Mouse (Mus musculus): ENCODE results near the gene AI481877. TPM values are rescaled to one million over a fixed set of nuclear protein-coding genes. Genes with fewer than 3 reads are reported as not detected.

Gene AI481877
- polyA plus RNA-seq, 1 experiment: not detected

DNA sequence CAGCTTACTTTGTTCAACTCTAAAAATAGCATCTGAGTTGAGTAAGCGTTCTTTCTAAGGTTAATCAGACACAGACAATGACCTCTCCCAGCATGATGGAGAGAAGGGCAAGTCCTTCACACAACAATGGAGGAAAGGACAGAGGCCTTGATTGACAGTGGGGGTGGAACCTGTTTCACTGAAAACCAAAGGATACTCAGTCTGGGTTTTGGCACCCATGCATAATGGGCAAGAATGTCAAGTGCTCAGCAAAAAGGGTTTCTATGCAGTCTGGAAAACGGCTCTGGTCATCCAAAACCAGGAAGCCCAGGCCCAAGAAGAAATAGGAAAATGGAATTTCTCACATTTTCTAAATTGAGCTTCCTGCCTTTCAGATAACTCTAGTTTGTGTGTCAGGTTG is 33.8 kb upstream of the AI481877 start:
- TF ChIP-seq POLR2A (IDR thresholded peaks at IDR 0.05; ENCODE audit: extremely low read depth, insufficient read depth, low read length) (no peak), CTCF (IDR thresholded peaks at IDR 0.05; ENCODE audit: extremely low read depth, insufficient read depth, low read length) (no peak)
- Histone ChIP-seq H3K4me3 (ENCODE audit: insufficient read depth, low read length) (no peak overlapping the region), H3K4me1 (ENCODE audit: control insufficient read depth, insufficient read depth, low read length) (no peaks in the 10 kb centered on the region), H3K27ac (ENCODE audit: insufficient read depth, low read length) (no peak overlapping the region)

GRCm38 (mm10) chr4:59169981-59170380 is 31.2 kb upstream of the AI481877 start:
- Histone ChIP-seq H3K4me3 (ENCODE audit: insufficient read depth, low read length) (no peak overlapping the region), H3K27ac (ENCODE audit: insufficient read depth, low read length) (no peak overlapping the region), H3K4me1 (ENCODE audit: control insufficient read depth, insufficient read depth, low read length) (no peaks in the 10 kb centered on the region)
- TF ChIP-seq CTCF (IDR thresholded peaks at IDR 0.05; ENCODE audit: extremely low read depth, insufficient read depth, low read length) (no peak), POLR2A (IDR thresholded peaks at IDR 0.05; ENCODE audit: extremely low read depth, insufficient read depth, low read length) (no peak)

DNA sequence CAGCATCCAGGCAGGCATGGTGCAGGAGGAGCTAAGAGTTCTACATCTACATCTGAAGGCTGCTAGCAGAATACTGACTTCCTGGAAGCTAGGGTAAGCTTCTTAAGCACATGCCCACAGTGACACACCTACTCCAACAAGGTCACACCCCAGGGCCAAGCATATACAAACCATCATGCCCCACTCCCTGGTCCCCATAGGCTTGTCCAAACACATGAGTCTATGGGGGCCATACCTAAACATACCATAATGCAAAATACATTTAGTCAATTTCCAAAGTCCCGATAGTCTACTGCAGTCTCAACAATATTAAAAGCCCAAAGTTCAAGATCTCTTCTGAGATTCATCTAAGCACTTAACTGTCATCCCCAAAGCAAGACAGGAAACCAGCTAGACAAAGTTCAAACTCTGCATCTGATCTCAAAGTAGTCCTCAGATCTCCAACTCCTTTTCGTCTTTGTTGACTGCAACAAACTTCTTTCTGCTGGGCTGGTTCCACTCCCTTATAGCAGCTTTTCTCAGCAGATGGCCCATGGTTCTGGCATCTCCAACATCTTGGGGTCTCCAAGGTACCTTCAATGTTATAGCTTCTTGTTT is 28.6 kb upstream of the AI481877 start:
- TF ChIP-seq POLR2A (IDR thresholded peaks at IDR 0.05; ENCODE audit: extremely low read depth, insufficient read depth, low read length) (no peak), CTCF (IDR thresholded peaks at IDR 0.05; ENCODE audit: extremely low read depth, insufficient read depth, low read length) (no peak)
- no peak overlapping the region for H3K27ac ChIP-seq (ENCODE audit: insufficient read depth, low read length)
- H3K4me1 ChIP-seq (ENCODE audit: control insufficient read depth, insufficient read depth, low read length): no peaks in the 10 kb centered on the region
- no peak overlapping the region for H3K4me3 ChIP-seq (ENCODE audit: insufficient read depth, low read length)

- no peak overlapping the region for H3K27ac ChIP-seq (ENCODE audit: insufficient read depth, low read length)
- no peaks in the 10 kb centered on the region for H3K4me1 ChIP-seq (ENCODE audit: control insufficient read depth, insufficient read depth, low read length)
- TF ChIP-seq CTCF (IDR thresholded peaks at IDR 0.05; ENCODE audit: extremely low read depth, insufficient read depth, low read length) (no peak), POLR2A (IDR thresholded peaks at IDR 0.05; ENCODE audit: extremely low read depth, insufficient read depth, low read length) (no peak)
- H3K4me3 ChIP-seq (ENCODE audit: insufficient read depth, low read length): no peak overlapping the region
Measured at GRCm38 (mm10) chr4:59164034-59164433, 25.3 kb upstream of the AI481877 start.

- TF ChIP-seq POLR2A (IDR thresholded peaks at IDR 0.05; ENCODE audit: extremely low read depth, insufficient read depth, low read length) (no peak), CTCF (IDR thresholded peaks at IDR 0.05; ENCODE audit: extremely low read depth, insufficient read depth, low read length) (no peak)
- H3K4me1 ChIP-seq (ENCODE audit: control insufficient read depth, insufficient read depth, low read length): no peaks in the 10 kb centered on the region
- no peak overlapping the region for H3K4me3 ChIP-seq (ENCODE audit: insufficient read depth, low read length)
- H3K27ac ChIP-seq (ENCODE audit: insufficient read depth, low read length): no peak overlapping the region
Measured at GRCm38 (mm10) chr4:59160959-59161670, 22.3 kb upstream of the AI481877 start.

DNA sequence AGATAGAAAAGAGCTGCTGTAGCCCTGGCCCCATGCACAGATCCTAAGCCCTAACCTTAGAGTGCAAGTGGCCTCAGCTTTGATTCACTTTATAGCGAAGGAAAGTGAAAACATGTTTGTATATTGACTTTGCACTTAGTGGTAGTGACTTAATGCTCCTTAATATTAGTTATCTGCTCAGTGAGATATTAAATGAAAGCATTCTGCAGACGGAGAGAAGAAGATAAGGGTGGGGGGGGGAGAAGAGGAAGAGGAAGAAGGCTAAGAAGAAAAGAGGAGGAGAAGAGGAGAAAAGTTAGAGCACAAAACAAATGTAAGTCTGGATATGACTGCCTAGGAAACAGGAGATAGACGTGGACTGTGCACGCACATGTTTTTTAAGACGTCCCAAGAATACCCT is 21.5 kb upstream of the AI481877 start:
- H3K4me3 ChIP-seq (ENCODE audit: insufficient read depth, low read length): no peak overlapping the region
- no peaks in the 10 kb centered on the region for H3K4me1 ChIP-seq (ENCODE audit: control insufficient read depth, insufficient read depth, low read length)
- H3K27ac ChIP-seq (ENCODE audit: insufficient read depth, low read length): no peak overlapping the region
- no peak for TF ChIP-seq POLR2A (IDR thresholded peaks at IDR 0.05; ENCODE audit: extremely low read depth, insufficient read depth, low read length)
- no peak for TF ChIP-seq CTCF (IDR thresholded peaks at IDR 0.05; ENCODE audit: extremely low read depth, insufficient read depth, low read length)

DNA sequence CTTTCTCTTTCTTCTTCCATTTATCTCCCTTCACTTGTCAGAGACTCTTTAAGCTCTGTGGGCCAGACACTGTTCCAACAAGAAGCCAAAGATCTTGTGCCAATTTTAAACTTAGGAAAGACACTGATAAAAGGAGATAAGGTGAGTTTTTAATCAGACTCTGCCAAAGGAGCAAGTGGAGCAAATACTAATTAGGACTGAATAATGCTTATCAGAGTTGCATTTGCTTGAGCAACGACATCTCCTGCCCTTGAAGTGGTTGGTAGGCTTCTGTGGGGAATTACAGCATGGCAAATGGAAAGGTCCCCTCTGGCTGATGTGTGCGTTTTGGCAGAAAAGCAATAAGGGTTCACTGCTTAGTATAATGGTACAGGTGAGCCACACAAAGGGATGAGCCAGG is 18.9 kb upstream of the AI481877 start:
- no peak overlapping the region for H3K4me3 ChIP-seq (ENCODE audit: insufficient read depth, low read length)
- H3K4me1 ChIP-seq (ENCODE audit: control insufficient read depth, insufficient read depth, low read length): no peaks in the 10 kb centered on the region
- TF ChIP-seq POLR2A (IDR thresholded peaks at IDR 0.05; ENCODE audit: extremely low read depth, insufficient read depth, low read length) (no peak), CTCF (IDR thresholded peaks at IDR 0.05; ENCODE audit: extremely low read depth, insufficient read depth, low read length) (no peak)
- H3K27ac ChIP-seq (ENCODE audit: insufficient read depth, low read length): no peak overlapping the region

DNA sequence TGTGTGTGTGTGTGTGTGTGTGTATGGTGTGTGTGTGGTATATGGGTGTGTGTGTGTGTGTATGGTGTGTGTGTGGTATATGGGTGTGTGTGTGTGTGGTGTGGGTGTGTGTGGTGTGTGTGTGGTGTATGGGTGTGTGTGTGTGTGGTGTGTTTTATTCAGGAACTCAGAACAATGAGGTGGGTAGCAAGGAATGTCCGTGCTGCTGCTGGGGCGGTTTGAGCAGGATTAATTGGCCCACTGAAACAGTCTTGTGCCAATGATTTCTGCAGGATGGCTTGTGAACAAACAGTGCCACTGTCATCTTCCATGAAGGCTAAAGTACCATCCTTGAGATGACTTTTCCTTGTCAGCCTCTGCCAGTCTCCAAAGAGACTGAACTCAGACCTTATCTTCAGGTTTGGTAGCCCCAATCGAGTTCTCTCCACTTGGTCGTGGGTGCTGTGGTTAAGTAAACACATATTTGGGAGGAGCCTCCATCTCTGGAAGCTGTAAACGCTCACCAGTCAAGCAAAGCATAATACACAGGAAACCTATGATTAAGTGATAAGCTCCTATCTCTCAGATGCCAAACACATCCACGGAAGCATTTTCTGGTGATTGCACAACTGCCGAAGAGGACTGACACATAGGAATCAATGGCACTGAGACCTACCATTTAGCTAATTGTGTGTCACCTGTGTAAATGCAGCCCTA is 18.3 kb upstream of the AI481877 start:
- no peak for TF ChIP-seq CTCF (IDR thresholded peaks at IDR 0.05; ENCODE audit: extremely low read depth, insufficient read depth, low read length)
- TF ChIP-seq POLR2A (IDR thresholded peaks at IDR 0.05; ENCODE audit: extremely low read depth, insufficient read depth, low read length): no peak
- no peaks in the 10 kb centered on the region for H3K4me1 ChIP-seq (ENCODE audit: control insufficient read depth, insufficient read depth, low read length)
- no peak overlapping the region for H3K4me3 ChIP-seq (ENCODE audit: insufficient read depth, low read length)
- no peak overlapping the region for H3K27ac ChIP-seq (ENCODE audit: insufficient read depth, low read length)

DNA sequence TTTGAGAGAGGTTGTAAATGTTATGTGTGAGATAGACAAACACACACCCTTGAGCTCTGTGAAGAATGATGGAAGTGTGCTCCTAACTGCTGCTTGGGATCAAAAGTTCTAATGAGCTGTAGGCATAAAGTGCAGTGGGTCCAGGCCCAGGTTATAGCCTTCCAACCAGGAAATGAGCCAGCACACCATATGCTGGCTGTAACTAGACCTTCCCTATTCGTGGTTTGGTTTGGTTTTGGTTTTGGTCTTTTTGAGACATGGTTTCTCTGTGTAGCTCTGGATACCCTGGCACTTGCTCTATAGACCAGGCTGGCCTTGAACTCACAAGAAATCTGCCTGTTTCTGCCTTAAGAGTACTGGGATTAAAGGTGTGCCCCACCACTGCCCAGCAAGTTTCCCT is 13.2 kb upstream of the AI481877 start:
- Histone ChIP-seq H3K27ac (ENCODE audit: insufficient read depth, low read length) (no peak overlapping the region), H3K4me1 (ENCODE audit: control insufficient read depth, insufficient read depth, low read length) (no peaks in the 10 kb centered on the region), H3K4me3 (ENCODE audit: insufficient read depth, low read length) (no peak overlapping the region)
- TF ChIP-seq POLR2A (IDR thresholded peaks at IDR 0.05; ENCODE audit: extremely low read depth, insufficient read depth, low read length): no peak
- no peak for TF ChIP-seq CTCF (IDR thresholded peaks at IDR 0.05; ENCODE audit: extremely low read depth, insufficient read depth, low read length)

- TF ChIP-seq POLR2A (IDR thresholded peaks at IDR 0.05; ENCODE audit: extremely low read depth, insufficient read depth, low read length) (no peak), CTCF (IDR thresholded peaks at IDR 0.05; ENCODE audit: extremely low read depth, insufficient read depth, low read length) (no peak)
- Histone ChIP-seq H3K4me1 (ENCODE audit: control insufficient read depth, insufficient read depth, low read length) (no peaks in the 10 kb centered on the region), H3K4me3 (ENCODE audit: insufficient read depth, low read length) (no peak overlapping the region), H3K27ac (ENCODE audit: insufficient read depth, low read length) (no peak overlapping the region)
Measured at GRCm38 (mm10) chr4:59150907-59151306, 12.1 kb upstream of the AI481877 start.
